Mouse (Mus musculus): Measurements from ENCODE around the gene Slc27a4.

- TF ChIP-seq CTCF (IDR thresholded peaks at IDR 0.05; ENCODE audit: low read depth, low read length) (no peak), GATA1 (IDR thresholded peaks at IDR 0.05; ENCODE audit: borderline replicate concordance, low read length) (no peak)
Observed at GRCm38 (mm10) chr2:29755693-29756092, 46.7 kb upstream of the Slc27a4 start.
